10 mouse cellular contexts compared by ENCODE assay signal in genomic region chr13:12369041-12369621, GRCm38 (mm10). TPM values are rescaled to one million over a fixed set of nuclear protein-coding genes. Genes with fewer than 3 reads are reported as not detected.
DNase-seq lines count a peak whose midpoint lies in the region; ATAC-seq and TF ChIP-seq lines count a peak whose summit lies in the region.
"Had no signal": no experiment of that assay in that cellular context is flagged by ENCODE, and none has a peak within 500 bp of the region (broad histone marks: within the 10 kb centered on the region; RNA-seq: fewer than 3 reads in every experiment).

No protein-coding gene starts in this region.

- H3K9ac ChIP-seq in lung, postnatal 0 days (replicated peaks; ENCODE audit: low read depth) = no peak overlapping the region
- peak overlapping the region; percentile 76 for H3K9ac ChIP-seq in heart, embryonic 14.5 days (ENCODE audit: low read length)
- H3K9ac ChIP-seq: midbrain, embryonic 15.5 days had no signal

- no peaks in the 10 kb centered on the region for H3K9me3 ChIP-seq in lung, postnatal 0 days (ENCODE audit: low read length)
- H3K9me3 ChIP-seq in heart, embryonic 14.5 days (ENCODE audit: control insufficient read depth, low read length) = no peaks in the 10 kb centered on the region
- H3K9me3 ChIP-seq: midbrain, embryonic 15.5 days had no signal

- no peak overlapping the region for H3K27ac ChIP-seq in lung, postnatal 0 days (ENCODE audit: low read length)
- peak overlapping the region; percentile 92 to 97 for H3K27ac ChIP-seq in heart, embryonic 14.5 days (replicated peaks in 1 of 2; ENCODE audit: control insufficient read depth in 1 of 2, insufficient read depth in 1 of 2, low read depth in 2 of 2, low read length in 2 of 2)
- H3K27ac ChIP-seq: midbrain, embryonic 15.5 days had no signal

- H3K4me2 ChIP-seq in lung, postnatal 0 days (replicated peaks; ENCODE audit: low read depth, low read length) = no peak overlapping the region
- H3K4me2 ChIP-seq in heart, embryonic 14.5 days (ENCODE audit: low read length) = peak overlapping the region; percentile 67
- peak overlapping the region; percentile 65 for H3K4me2 ChIP-seq in myocyte (ENCODE audit: low read depth)
- H3K4me2 ChIP-seq: midbrain, embryonic 15.5 days had no signal

- H3K4me1 ChIP-seq in lung, postnatal 0 days (ENCODE audit: insufficient read depth, low read depth, low read length) = no peaks in the 10 kb centered on the region
- no peaks in the 10 kb centered on the region; the same call in 1 of the 2 replicates for H3K4me1 ChIP-seq in lung, adult 2 months (ENCODE audit: control insufficient read depth, insufficient read depth, low read length)
- peaks cover 19 to 28% of the 10 kb centered on the region in 2 experiments for H3K4me1 ChIP-seq in heart, embryonic 14.5 days (ENCODE audit: control insufficient read depth in 2 of 2, insufficient read depth in 2 of 2, low read length in 2 of 2)
- H3K4me1 ChIP-seq: midbrain, embryonic 15.5 days had no signal

- no peaks in the 10 kb centered on the region for H3K36me3 ChIP-seq in lung, postnatal 0 days (ENCODE audit: insufficient read depth, low read length)
- H3K36me3 ChIP-seq in heart, embryonic 14.5 days (ENCODE audit: control insufficient read depth, insufficient read depth, low read length) = no peaks in the 10 kb centered on the region
- H3K36me3 ChIP-seq in myocyte (ENCODE audit: control insufficient read depth, insufficient read depth) = no peaks in the 10 kb centered on the region
- H3K36me3 ChIP-seq: midbrain, embryonic 15.5 days had no signal

- TF ChIP-seq POLR2A in lung, adult 2 months (IDR thresholded peaks at IDR 0.05; ENCODE audit: borderline replicate concordance, extremely low read depth, low read depth, low read length) = no peak
- TF ChIP-seq POLR2A in myocyte (IDR thresholded peaks at IDR 0.05; ENCODE audit: insufficient read length, low read depth) = no peak

- no peak for TF ChIP-seq CTCF in lung, postnatal 0 days (IDR thresholded peaks at IDR 0.05)
- TF ChIP-seq CTCF in lung, adult 2 months (IDR thresholded peaks at IDR 0.05; ENCODE audit: insufficient read depth, low read length) = no peak

- no peaks in the 10 kb centered on the region for H3K79me2 ChIP-seq in myocyte (ENCODE audit: control insufficient read depth, insufficient read depth)

- H3ac ChIP-seq in myocyte (ENCODE audit: control insufficient read depth, insufficient read length) = no peak overlapping the region

- no peak overlapping the region for H3K4me3 ChIP-seq in lung, postnatal 0 days (ENCODE audit: low read depth, low read length)
- no peak overlapping the region for H3K4me3 ChIP-seq in lung, adult 2 months (replicated peaks; ENCODE audit: extremely low read depth, low read depth, low read length)
- H3K4me3 ChIP-seq in heart, embryonic 14.5 days (ENCODE audit: control insufficient read depth in 1 of 2, insufficient read depth in 1 of 2, low read depth in 1 of 2, low read length in 2 of 2) = peak overlapping the region; percentile 4 to 19; a peak in 3 of 4 replicates
- H3K4me3 ChIP-seq in myocyte = no peak overlapping the region
- H3K4me3 ChIP-seq: midbrain, embryonic 15.5 days had no signal

- peak; percentile 32 for DNase-seq in lung, postnatal 0 days (ENCODE audit: low spot score)
- no peak for DNase-seq in lung, adult 2 months
- DNase-seq in gastrocnemius, adult 18-20 months (ENCODE audit: low spot score) = peak; percentile 67
- no peak for DNase-seq in retina, embryonic 14.5 days (ENCODE audit: low spot score)
- DNase-seq in embryo, embryonic 9.5 days (ENCODE audit: extremely low spot score) = no peak
- no peak for DNase-seq in layer of hippocampus, adult 18-20 months (ENCODE audit: low spot score in 2 of 2)
- DNase-seq: layer of hippocampus, adult 9-11 months had no signal

- WGBS in lung, postnatal 0 days = 41% methylated on average over 8 of the region's 8 CpGs
- WGBS in lung, adult 2 months = 34% methylated on average over 8 of the region's 8 CpGs
- 20% methylated on average over 8 of the region's 8 CpGs for WGBS in heart, embryonic 14.5 days

- peak; percentile 60 for ATAC-seq in lung, postnatal 0 days
- peak; percentile 40; the same call in 1 of the 2 replicates for ATAC-seq in heart, embryonic 14.5 days (ENCODE audit: insufficient number of reproducible peaks, insufficient read depth, low FRiP score, low read depth)
- ATAC-seq: midbrain, embryonic 15.5 days had no signal

- H3K27me3 ChIP-seq in lung, postnatal 0 days (replicated peaks; ENCODE audit: insufficient read depth, low read length) = no peaks in the 10 kb centered on the region
- no peaks in the 10 kb centered on the region for H3K27me3 ChIP-seq in heart, embryonic 14.5 days (ENCODE audit: control insufficient read depth, insufficient read depth, low read length)
- no peaks in the 10 kb centered on the region for H3K27me3 ChIP-seq in myocyte (ENCODE audit: control insufficient read depth, insufficient read depth, insufficient read length)
- H3K27me3 ChIP-seq: midbrain, embryonic 15.5 days had no signal

- no peak for TF ChIP-seq EP300 in lung, postnatal 0 days (IDR thresholded peaks at IDR 0.05)

TF ChIP-seq in myocyte, 11 proteins besides CTCF, POLR2A, EP300 and RAD21:
- TF ChIP-seq MAX (IDR thresholded peaks at IDR 0.05; ENCODE audit: low read depth) = no peak
- no peak for TF ChIP-seq USF1 (IDR thresholded peaks at IDR 0.05; ENCODE audit: low read depth)
- no peak for TF ChIP-seq TCF3 (IDR thresholded peaks at IDR 0.05; ENCODE audit: insufficient read length, low read depth)
- TF ChIP-seq SRF (IDR thresholded peaks at IDR 0.05; ENCODE audit: control insufficient read depth, insufficient read length, low read depth) = no peak
- no peak for TF ChIP-seq REST (IDR thresholded peaks at IDR 0.05; ENCODE audit: insufficient read depth, insufficient read length)
- no peak for TF ChIP-seq CEBPB (IDR thresholded peaks at IDR 0.05; ENCODE audit: insufficient read depth, poor library complexity, severe bottlenecking)
- TF ChIP-seq E2F4 (IDR thresholded peaks at IDR 0.05; ENCODE audit: insufficient read depth) = no peak
- peak; percentile 61 to 87 (median 81) for TF ChIP-seq MYOG (IDR thresholded peaks at IDR 0.05; ENCODE audit: control insufficient read depth in 1 of 3, insufficient read depth in 1 of 3, insufficient read length in 2 of 3, low read depth in 2 of 3)
- TF ChIP-seq MYOD1 (IDR thresholded peaks at IDR 0.05; ENCODE audit: control insufficient read depth in 1 of 3, insufficient read length in 2 of 3, low read depth in 2 of 3) = peak in 2 of 3 experiments; percentile 48 to 78
- no peak for TF ChIP-seq POLR2AphosphoS2 (IDR thresholded peaks at IDR 0.05; ENCODE audit: insufficient read length, low read depth)
- no peak for TF ChIP-seq TCF12 (IDR thresholded peaks at IDR 0.05; ENCODE audit: insufficient read depth, poor library complexity, severe bottlenecking)

RNA-seq across cellular contexts. Expression of gene Heatr1, which starts 25.7 kb away (rescaled TPM):
- polyA plus RNA-seq in lung, postnatal 0 days (2015; fragmentation: Nextera tagmentation; extraction: Ambion mirVana) = 7.7 TPM in 2 replicates
- 21.6 and 23.5 TPM in 2 replicates for polyA plus RNA-seq in lung, adult 2 months (2012; rRNA removed)
- 10 to 100 TPM; 13.8 to 18.1 TPM for total RNA-seq in gastrocnemius, adult 18-20 months (2021)
- 9.9 and 12.0 TPM in 2 replicates for polyA plus RNA-seq in heart, embryonic 14.5 days (2014; fragmentation: Nextera tagmentation; extraction: Ambion mirVana)
- polyA plus RNA-seq in myocyte (2012; fragmentation: generic; extraction: Trizol) = 23.6 TPM
- 10 to 100 TPM; 31.0 to 35.0 TPM for total RNA-seq in layer of hippocampus, adult 18-20 months (2021)

RNA-seq across cellular contexts. Expression of gene Actn2, which starts 28.6 kb away (rescaled TPM):
- 16.1 and 18.7 TPM in 2 replicates for polyA plus RNA-seq in lung, postnatal 0 days (2015; fragmentation: Nextera tagmentation; extraction: Ambion mirVana)
- 40.0 and 61.4 TPM in 2 replicates for polyA plus RNA-seq in lung, adult 2 months (2012; rRNA removed)
- total RNA-seq in gastrocnemius, adult 18-20 months (2021) = 1,000 to 10,000 TPM; 1,284 to 1,493 TPM
- polyA plus RNA-seq in heart, embryonic 14.5 days (2014; fragmentation: Nextera tagmentation; extraction: Ambion mirVana) = 1,376 and 1,533 TPM in 2 replicates
- polyA plus RNA-seq in myocyte (2012; fragmentation: generic; extraction: Trizol) = 147 TPM
- total RNA-seq in layer of hippocampus, adult 18-20 months (2021) = 10 to 100 TPM; 17.7 to 20.5 TPM

Comparison
In these comparisons a context has a peak if more than half of its experiments do, and no peak if none do; other contexts are left out.
1. DNase-seq: peak in lung, postnatal 0 days (single experiment) and gastrocnemius, adult 18-20 months (single experiment); none in lung, adult 2 months (single experiment), retina, embryonic 14.5 days (single experiment), embryo, embryonic 9.5 days (single experiment) and layer of hippocampus, adult 18-20 months (0 of 2).
2. H3K4me3 ChIP-seq: peak in heart, embryonic 14.5 days (2 of 2); none in lung, postnatal 0 days (single experiment), lung, adult 2 months (single experiment) and myocyte (single experiment).